ENCODE assay signal across 8 mouse cellular contexts in genomic region chr16:22807468-22808070, GRCm38 (mm10). TPM values are rescaled to one million over a fixed set of nuclear protein-coding genes. Genes with fewer than 3 reads are reported as not detected.
DNase-seq lines count a peak whose midpoint lies in the region; ATAC-seq and TF ChIP-seq lines count a peak whose summit lies in the region.

No protein-coding gene starts in this region.

- no peak overlapping the region for H3K27ac ChIP-seq in heart, embryonic 12.5 days (ENCODE audit: poor library complexity, severe bottlenecking)
- no peak overlapping the region for H3K27ac ChIP-seq in liver, postnatal 0 days (ENCODE audit: low read depth)
- H3K27ac ChIP-seq in neural tube, embryonic 14.5 days (ENCODE audit: low read depth, low read length), result no peak overlapping the region

- no peak overlapping the region for H3K9ac ChIP-seq in heart, embryonic 12.5 days
- H3K9ac ChIP-seq in liver, postnatal 0 days (replicated peaks), result no peak overlapping the region
- no peak overlapping the region for H3K9ac ChIP-seq in neural tube, embryonic 14.5 days (replicated peaks; ENCODE audit: low read depth, low read length)

- H3K4me2 ChIP-seq in heart, embryonic 12.5 days, result peak overlapping the region; percentile 57
- H3K4me2 ChIP-seq in liver, postnatal 0 days (ENCODE audit: low read depth, low read length), result peak overlapping the region; percentile 55
- H3K4me2 ChIP-seq in neural tube, embryonic 14.5 days (ENCODE audit: low read depth, low read length), result peak overlapping the region; percentile 32

- ATAC-seq in Patski, result no peak
- ATAC-seq in heart, embryonic 12.5 days (ENCODE audit: insufficient number of reproducible peaks, low FRiP score), result no peak
- ATAC-seq in liver, postnatal 0 days, result no peak
- ATAC-seq in neural tube, embryonic 14.5 days (ENCODE audit: low read depth), result peak; percentile 38; the same call in 1 of the 2 replicates

- H3K4me3 ChIP-seq in heart, embryonic 12.5 days, result no peak overlapping the region
- no peak overlapping the region for H3K4me3 ChIP-seq in liver, postnatal 0 days (ENCODE audit: low read depth, low read length)
- no peak overlapping the region for H3K4me3 ChIP-seq in neural tube, embryonic 14.5 days (ENCODE audit: low read depth, low read length)

- CTCF ChIA-PET in Patski (lab: Charles Lee), result interaction anchor here (0.7 to 5.0 kb wide), 10 partner anchors 14 to 253 kb away, joined by 3 to 38 read pairs (median 4); no protein-coding TSS in a partner anchor

- in situ Hi-C loops in Patski (cut with MboI; ENCODE audit: low pct_unique_long_range_greater_than_20kb), result loop anchor here (10.0 kb wide), 2 partner anchors 363 to 493 kb away; no protein-coding TSS in a partner anchor

- TF ChIP-seq EP300 in liver, postnatal 0 days (IDR thresholded peaks at IDR 0.05; ENCODE audit: low read depth), result no peak

- 15% methylated on average over 17 of the region's 17 CpGs for WGBS in heart, embryonic 12.5 days
- WGBS in liver, postnatal 0 days (ENCODE audit: insufficient replicate concordance), result 7% methylated on average over 17 of the region's 17 CpGs
- WGBS in neural tube, embryonic 14.5 days, result 16% methylated on average over 17 of the region's 17 CpGs

- POLR2A ChIA-PET in Patski (lab: Charles Lee), result interaction anchor here (0.7 to 1.3 kb wide), 3 partner anchors 17 to 242 kb away, joined by 3 to 7 read pairs (median 3); no protein-coding TSS in a partner anchor

- 0 out of 2 replicates have a peak, but pooled peaks cover 3% of the 10 kb centered on the region for H3K4me1 ChIP-seq in heart, embryonic 12.5 days (replicated peaks)
- H3K4me1 ChIP-seq in liver, postnatal 0 days (ENCODE audit: insufficient read depth), result 0 out of 2 replicates have a peak, but pooled peaks cover 2% of the 10 kb centered on the region
- H3K4me1 ChIP-seq in neural tube, embryonic 14.5 days (ENCODE audit: control insufficient read depth, insufficient read depth, low read length), result no peaks in the 10 kb centered on the region

- peak; percentile 75 for TF ChIP-seq CTCF in Patski (IDR thresholded peaks at IDR 0.05)
- TF ChIP-seq CTCF in liver, postnatal 0 days (IDR thresholded peaks at IDR 0.05; ENCODE audit: low read depth), result peak; percentile 78

- no peaks in the 10 kb centered on the region for H3K27me3 ChIP-seq in Patski
- peaks cover 13% of the 10 kb centered on the region for H3K27me3 ChIP-seq in heart, embryonic 12.5 days (replicated peaks)
- 0 out of 2 replicates have a peak, but pooled peaks cover 4% of the 10 kb centered on the region for H3K27me3 ChIP-seq in liver, postnatal 0 days (ENCODE audit: insufficient read depth, low read length)
- H3K27me3 ChIP-seq in neural tube, embryonic 14.5 days (ENCODE audit: control insufficient read depth, insufficient read depth, low read length), result peaks cover 3% of the 10 kb centered on the region; the same call in 1 of the 2 replicates

- peak; percentile 61 to 68 for DNase-seq in B cell, adult 2 months
- DNase-seq in Patski (ENCODE audit: low read depth, low spot score), result peak; percentile 15
- peak; percentile 76 to 87 for DNase-seq in cerebellum, postnatal 25 days
- peak; percentile 75 for DNase-seq in kidney, postnatal 10 days
- peak; percentile 55 for DNase-seq in liver, postnatal 0 days
- DNase-seq in yolk sac, embryonic 10.5 days (ENCODE audit: low spot score), result peak; percentile 17

- no peaks in the 10 kb centered on the region for H3K36me3 ChIP-seq in heart, embryonic 12.5 days
- no peaks in the 10 kb centered on the region for H3K36me3 ChIP-seq in liver, postnatal 0 days (replicated peaks; ENCODE audit: insufficient read depth, low read length)
- H3K36me3 ChIP-seq in neural tube, embryonic 14.5 days (ENCODE audit: control insufficient read depth, insufficient read depth, low read length), result no peaks in the 10 kb centered on the region

- no peaks in the 10 kb centered on the region for H3K9me3 ChIP-seq in heart, embryonic 12.5 days (replicated peaks)
- H3K9me3 ChIP-seq in liver, postnatal 0 days (ENCODE audit: low read length), result no peaks in the 10 kb centered on the region
- H3K9me3 ChIP-seq in neural tube, embryonic 14.5 days (ENCODE audit: control insufficient read depth, low read length), result no peaks in the 10 kb centered on the region

RNA-seq across cellular contexts. Expression of gene Crygs, which starts 3.8 kb away (rescaled TPM):
- 0.60 TPM for polyA plus RNA-seq in Patski (2021)
- polyA plus RNA-seq in heart, embryonic 12.5 days (2016; fragmentation: Nextera tagmentation; extraction: Ambion mirVana), result not detected in 2 replicates
- polyA plus RNA-seq in liver, postnatal 0 days (2015; fragmentation: Nextera tagmentation; extraction: Ambion mirVana), result not detected in 2 replicates
- polyA plus RNA-seq in neural tube, embryonic 14.5 days (2014; fragmentation: Nextera tagmentation; extraction: Ambion mirVana), result not detected in 2 replicates

RNA-seq across cellular contexts. Expression of gene Tbccd1, which starts 49.9 kb away (rescaled TPM):
- 24.7 TPM for polyA plus RNA-seq in Patski (2021)
- polyA plus RNA-seq in heart, embryonic 12.5 days (2016; fragmentation: Nextera tagmentation; extraction: Ambion mirVana), result 19.2 and 20.2 TPM in 2 replicates
- polyA plus RNA-seq in liver, postnatal 0 days (2015; fragmentation: Nextera tagmentation; extraction: Ambion mirVana), result 13.7 and 14.6 TPM in 2 replicates
- polyA plus RNA-seq in neural tube, embryonic 14.5 days (2014; fragmentation: Nextera tagmentation; extraction: Ambion mirVana), result 20.7 and 25.7 TPM in 2 replicates

RNA-seq across cellular contexts. Expression of gene Dnajb11, which starts 50.1 kb away (rescaled TPM):
- 140 TPM for polyA plus RNA-seq in Patski (2021)
- polyA plus RNA-seq in heart, embryonic 12.5 days (2016; fragmentation: Nextera tagmentation; extraction: Ambion mirVana), result 130 and 138 TPM in 2 replicates
- polyA plus RNA-seq in liver, postnatal 0 days (2015; fragmentation: Nextera tagmentation; extraction: Ambion mirVana), result 48.9 and 50.3 TPM in 2 replicates
- 90.2 and 103 TPM in 2 replicates for polyA plus RNA-seq in neural tube, embryonic 14.5 days (2014; fragmentation: Nextera tagmentation; extraction: Ambion mirVana)

Comparison
In these comparisons a context has a peak if more than half of its experiments do, and no peak if none do; other contexts are left out.
1. DNase-seq: peak in every context shown above with its lines; median percentile 82 in cerebellum, postnatal 25 days; 75 in kidney, postnatal 10 days; 64 in B cell, adult 2 months; 55 in liver, postnatal 0 days; 17 in yolk sac, embryonic 10.5 days; 15 in Patski.